Mouse (Mus musculus) limb, embryonic 13.5 days (tissue): ENCODE results near the gene Sox13. TPM values are rescaled to one million over a fixed set of nuclear protein-coding genes. Genes with fewer than 3 reads are reported as not detected.
A peak's percentile ranks its signal among the peaks of the same experiment; 100 is the strongest.

Experiments
- ATAC-seq: fragments of 200-750 bp; cut with Nextera tagmentation; 2 replicates; pipeline ENCODE4 v1.8.0; 2017; ENCODE audit warnings: low read depth, moderate number of reproducible peaks, moderate TSS enrichment; ENCODE audit not compliant: low FRiP score
- H3K27ac ChIP-seq: fragments of 300-500 bp; sonication (generic); 2 replicates; pipeline ENCODE4 v1.5.1; 2015; ENCODE audit warnings: inconsistent platforms, mild to moderate bottlenecking, moderate library complexity
- H3K27me3 ChIP-seq: fragments of 300-500 bp; sonication (generic); 2 replicates; pipeline ENCODE4 v1.6.1; 2015; ENCODE audit warnings: mild to moderate bottlenecking, inconsistent platforms
- H3K36me3 ChIP-seq: fragments of 300-500 bp; sonication (generic); 2 replicates; pipeline ENCODE4 v1.6.1; 2015; ENCODE audit warnings: inconsistent platforms, mild to moderate bottlenecking, moderate library complexity
- H3K4me1 ChIP-seq: fragments of 300-500 bp; sonication (generic); 2 replicates; pipeline ENCODE4 v1.6.1; 2015; ENCODE audit warnings: inconsistent platforms
- H3K4me2 ChIP-seq: fragments of 300-500 bp; sonication (generic); replicated peaks from 2 replicates; pipeline ENCODE4 v1.6.1; 2015; ENCODE audit warnings: inconsistent platforms, mild to moderate bottlenecking, moderate library complexity
- H3K4me3 ChIP-seq: fragments of 300-500 bp; sonication (generic); 2 replicates; pipeline ENCODE4 v1.5.1; 2015; ENCODE audit warnings: moderate library complexity, mild to moderate bottlenecking, inconsistent platforms
- H3K9ac ChIP-seq: fragments of 300-500 bp; sonication (generic); 2 replicates; pipeline ENCODE4 v1.6.1; 2015; ENCODE audit warnings: mild to moderate bottlenecking, inconsistent platforms
- H3K9me3 ChIP-seq: fragments of 300-500 bp; sonication (generic); 2 replicates; pipeline ENCODE4 v1.6.1; 2016; ENCODE audit warnings: inconsistent platforms
- WGBS: fragments of 180-500 bp; shearing (Covaris S2); methylation state at CpG from one replicate; pipeline ENCODE4 v1.1.7; 2015; 5-methylcytosine and 5-hydroxymethylcytosine counted together
- polyA plus RNA-seq: library from polyadenylated mRNA; unstranded; fragments of >200 nt; fragmentation: Nextera tagmentation; extraction: Ambion mirVana; gene quantifications from 2 replicates; pipeline ENCODE4 v1.2.1, GENCODE M21; 2015

The Sox13 gene
- polyA plus RNA-seq, 1 experiment from 2014 or later = 3.9 TPM

DNA sequence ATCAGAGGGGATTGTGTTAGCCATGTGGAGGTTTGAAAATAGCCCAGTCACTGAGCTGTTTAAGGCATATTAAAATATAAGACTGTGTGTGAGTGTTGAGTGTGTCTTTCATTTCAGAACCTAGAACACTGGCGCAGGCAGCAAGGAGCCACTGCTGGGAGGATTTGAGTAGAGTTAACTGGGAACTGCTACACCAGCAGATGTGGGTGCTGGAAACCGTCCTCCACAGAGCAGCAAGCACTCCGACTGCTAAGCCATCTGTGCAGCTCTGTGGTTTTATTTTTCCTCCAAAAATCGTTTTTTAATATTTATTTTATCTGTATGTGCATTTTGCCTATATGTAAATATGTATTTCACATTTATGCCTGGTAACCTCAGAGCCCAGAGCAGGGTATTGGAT, 29.5 kb downstream of the Sox13 start:
- no peak overlapping the region for H3K9ac ChIP-seq
- peaks cover 27% of the 10 kb centered on the region for H3K36me3 ChIP-seq
- H3K9me3 ChIP-seq = no peaks in the 10 kb centered on the region
- H3K27me3 ChIP-seq = no peaks in the 10 kb centered on the region
- 66% methylated on average over 4 of the region's 4 CpGs for WGBS
- H3K4me2 ChIP-seq = no peak overlapping the region
- no peak for ATAC-seq
- no peak overlapping the region for H3K4me3 ChIP-seq
- H3K4me1 ChIP-seq = peaks cover 11% of the 10 kb centered on the region
- no peak overlapping the region for H3K27ac ChIP-seq

GRCm38 (mm10) chr1:133387539-133388268, 36.5 kb downstream of the Sox13 start:
- Histone ChIP-seq H3K27me3 (no peaks in the 10 kb centered on the region), H3K4me3 (no peak overlapping the region), H3K9me3 (no peaks in the 10 kb centered on the region), H3K4me2 (no peak overlapping the region), H3K27ac (no peak overlapping the region), H3K4me1 (0 out of 2 replicates have a peak, but pooled peaks cover 5% of the 10 kb centered on the region), H3K9ac (no peak overlapping the region), H3K36me3 (peaks cover 36% of the 10 kb centered on the region)
- ATAC-seq = no peak
- 63% methylated on average over 19 of the region's 19 CpGs for WGBS

DNA sequence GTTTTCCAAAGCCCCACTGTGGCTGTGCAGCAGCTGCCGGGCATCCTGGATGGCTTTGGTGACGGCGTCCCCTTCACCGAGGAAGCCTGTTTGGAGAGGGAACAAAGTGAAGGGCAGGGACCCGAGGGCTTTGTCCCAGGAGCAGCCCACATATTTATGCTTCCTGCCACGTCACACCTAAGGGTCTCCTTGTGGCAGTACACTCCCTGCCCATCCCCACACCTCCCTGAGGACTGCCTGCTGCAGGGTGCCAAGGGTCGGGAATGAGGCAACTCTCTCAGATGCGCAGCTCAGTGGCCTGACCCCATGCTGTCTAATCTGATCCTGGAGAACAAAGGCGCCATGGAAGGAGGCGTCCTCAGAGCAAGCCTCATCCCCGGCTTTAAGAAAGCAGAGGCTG, 38.0 kb downstream of the Sox13 start:
- H3K27ac ChIP-seq = no peak overlapping the region
- peak overlapping the region; percentile 48; the same call in 1 of the 2 replicates for H3K9ac ChIP-seq
- 0 out of 2 replicates have a peak, but pooled peaks cover 5% of the 10 kb centered on the region for H3K4me1 ChIP-seq
- peak overlapping the region; percentile 38 for H3K4me2 ChIP-seq
- no peak for ATAC-seq
- H3K9me3 ChIP-seq = no peaks in the 10 kb centered on the region
- H3K27me3 ChIP-seq = no peaks in the 10 kb centered on the region
- 83% methylated on average over 11 of the region's 11 CpGs for WGBS
- no peak overlapping the region for H3K4me3 ChIP-seq
- peaks cover 22% of the 10 kb centered on the region for H3K36me3 ChIP-seq

DNA sequence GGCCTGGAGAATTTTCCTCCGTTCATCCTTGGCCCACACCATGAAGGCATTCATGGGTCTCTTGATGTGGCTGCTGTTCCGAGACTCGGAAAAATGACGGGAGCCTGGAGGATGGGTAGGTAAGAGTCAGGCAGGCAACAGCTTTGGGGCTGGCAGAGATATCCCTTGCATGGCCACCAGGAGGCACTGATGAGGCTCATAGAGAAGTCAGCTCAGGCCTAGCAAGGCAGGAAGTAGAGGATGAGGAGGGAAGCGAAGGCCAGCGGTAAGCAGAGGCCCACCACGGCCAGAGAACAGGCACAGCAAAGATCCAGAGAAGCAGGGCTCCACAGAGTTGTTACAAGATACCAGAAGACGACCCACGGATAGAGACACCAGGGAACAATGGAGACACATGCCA, 38.7 kb downstream of the Sox13 start:
- H3K4me1 ChIP-seq = 0 out of 2 replicates have a peak, but pooled peaks cover 5% of the 10 kb centered on the region
- no peaks in the 10 kb centered on the region for H3K9me3 ChIP-seq
- H3K27ac ChIP-seq = no peak overlapping the region
- peak overlapping the region; percentile 48 for H3K9ac ChIP-seq
- no peak for ATAC-seq
- no peaks in the 10 kb centered on the region for H3K27me3 ChIP-seq
- peaks cover 15% of the 10 kb centered on the region for H3K36me3 ChIP-seq
- 30% methylated on average over 9 of the region's 9 CpGs for WGBS
- H3K4me2 ChIP-seq = peak overlapping the region; percentile 38
- H3K4me3 ChIP-seq = 0 out of 2 replicates have a peak overlapping the region, but pooled peaks have one; percentile 13

DNA sequence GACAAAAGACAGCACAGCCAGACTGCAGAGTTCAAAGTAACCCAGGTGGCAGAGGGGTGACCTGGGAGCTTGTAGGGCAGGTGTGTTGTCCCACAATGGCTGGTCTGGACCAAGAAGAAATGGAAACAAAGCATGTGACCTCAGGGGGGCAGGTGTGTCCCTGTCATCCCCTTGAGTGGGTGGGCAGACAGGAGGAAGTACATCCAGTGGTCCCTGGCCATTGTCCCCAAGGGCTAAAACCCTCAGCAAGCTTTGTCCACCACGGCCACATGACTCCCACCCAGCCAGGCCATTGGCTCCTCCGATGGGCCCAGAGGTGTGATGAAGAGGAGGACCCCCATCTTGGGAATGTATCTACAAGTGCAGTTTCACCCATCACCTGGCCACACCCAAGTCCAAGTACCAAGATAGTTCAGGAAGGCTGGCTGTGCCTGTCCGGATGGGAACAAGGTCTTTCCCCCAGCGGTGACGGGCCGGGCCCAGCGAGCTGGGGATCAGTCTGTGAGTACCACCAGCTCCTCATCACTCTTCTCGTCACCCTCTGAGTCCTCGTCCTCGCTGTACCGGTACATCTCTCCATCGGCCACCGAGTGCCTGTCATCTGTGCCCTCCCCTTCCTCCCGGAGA, 40.9 kb downstream of the Sox13 start:
- Histone ChIP-seq H3K9me3 (no peaks in the 10 kb centered on the region), H3K9ac (no peak overlapping the region), H3K27ac (no peak overlapping the region), H3K27me3 (no peaks in the 10 kb centered on the region), H3K4me1 (0 out of 2 replicates have a peak, but pooled peaks cover 5% of the 10 kb centered on the region), H3K36me3 (peaks cover 3% of the 10 kb centered on the region; the same call in 1 of the 2 replicates), H3K4me3 (no peak overlapping the region), H3K4me2 (no peak overlapping the region)
- 90% methylated on average over 14 of the region's 14 CpGs for WGBS
- no peak for ATAC-seq

GRCm38 (mm10) chr1:133382552-133383155, 41.5 kb downstream of the Sox13 start:
- Histone ChIP-seq H3K4me2 (no peak overlapping the region), H3K27ac (no peak overlapping the region), H3K27me3 (no peaks in the 10 kb centered on the region), H3K9me3 (no peaks in the 10 kb centered on the region), H3K36me3 (peaks cover 3% of the 10 kb centered on the region; the same call in 1 of the 2 replicates), H3K4me1 (0 out of 2 replicates have a peak, but pooled peaks cover 5% of the 10 kb centered on the region), H3K4me3 (no peak overlapping the region), H3K9ac (no peak overlapping the region; the same call in 1 of the 2 replicates)
- ATAC-seq = no peak
- WGBS = 57% methylated on average over 12 of the region's 12 CpGs

GRCm38 (mm10) chr1:133382008-133382407, 42.2 kb downstream of the Sox13 start:
- H3K9me3 ChIP-seq = no peaks in the 10 kb centered on the region
- no peaks in the 10 kb centered on the region for H3K27me3 ChIP-seq
- ATAC-seq = 0 out of 2 replicates have a peak, but pooled peaks have one; percentile 29
- no peak overlapping the region for H3K4me2 ChIP-seq
- no peak overlapping the region; the same call in 1 of the 2 replicates for H3K9ac ChIP-seq
- no peak overlapping the region for H3K4me3 ChIP-seq
- WGBS = 6% methylated on average over 9 of the region's 9 CpGs
- H3K4me1 ChIP-seq = 0 out of 2 replicates have a peak, but pooled peaks cover 5% of the 10 kb centered on the region
- peaks cover 3% of the 10 kb centered on the region; the same call in 1 of the 2 replicates for H3K36me3 ChIP-seq
- H3K27ac ChIP-seq = no peak overlapping the region

DNA sequence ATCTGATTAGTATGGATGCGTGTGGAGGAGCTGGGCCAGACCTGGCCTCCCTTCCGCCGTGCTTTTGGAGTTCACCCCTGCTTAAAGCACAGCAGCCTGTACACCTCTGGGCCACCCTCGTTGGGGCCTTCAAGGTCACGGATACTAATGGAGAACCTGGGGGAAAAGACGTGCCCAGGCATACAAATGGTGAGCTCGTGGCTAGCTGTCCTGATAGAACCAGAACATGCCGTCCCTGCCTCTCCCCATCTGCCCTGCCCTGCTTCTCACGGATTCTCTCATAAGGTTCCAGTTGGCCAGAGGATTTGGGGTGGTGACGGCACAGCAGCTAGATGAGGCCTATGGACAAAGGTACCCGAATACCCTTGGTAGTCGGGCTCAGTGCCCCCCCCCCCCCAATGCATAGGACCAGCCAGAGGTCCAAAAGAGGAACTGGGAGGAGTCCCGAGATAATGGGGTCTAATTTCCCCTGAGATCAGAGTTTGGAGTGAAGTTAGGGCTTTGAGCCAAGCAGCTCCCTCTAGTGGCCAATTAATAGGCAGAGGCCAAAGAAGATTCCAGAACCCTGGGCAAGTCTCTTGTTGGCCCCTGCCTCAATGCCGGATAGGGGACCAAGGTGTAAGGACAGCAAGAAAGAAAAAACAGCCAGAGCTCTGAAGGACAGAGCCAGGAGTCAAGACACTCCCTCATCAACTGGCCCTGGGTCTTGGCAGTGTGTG, 43.7 kb downstream of the Sox13 start:
- Histone ChIP-seq H3K27me3 (no peaks in the 10 kb centered on the region), H3K36me3 (0 out of 2 replicates have a peak, but pooled peaks cover 3% of the 10 kb centered on the region), H3K27ac (no peak overlapping the region), H3K4me2 (no peak overlapping the region), H3K4me3 (no peak overlapping the region), H3K9me3 (no peaks in the 10 kb centered on the region), H3K9ac (no peak overlapping the region), H3K4me1 (no peaks in the 10 kb centered on the region)
- 75% methylated on average over 14 of the region's 14 CpGs for WGBS
- no peak for ATAC-seq

DNA sequence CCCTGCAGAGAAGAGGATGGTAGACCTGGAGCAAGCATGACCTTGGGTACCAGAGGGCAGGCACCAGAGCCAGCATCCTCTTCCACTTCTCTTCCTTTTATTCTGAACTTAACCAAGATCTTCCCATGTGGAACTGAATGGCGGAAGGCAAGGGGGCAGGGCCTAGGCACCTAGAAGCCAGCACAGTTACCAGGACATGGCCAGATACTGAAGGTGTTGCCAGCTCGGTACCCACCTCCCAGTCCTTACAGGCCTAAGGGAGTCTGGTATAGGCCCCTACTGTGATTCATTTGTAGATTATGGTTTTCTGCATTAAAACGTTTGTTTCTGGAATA, 44.2 kb downstream of the Sox13 start:
- Histone ChIP-seq H3K4me3 (no peak overlapping the region), H3K27me3 (no peaks in the 10 kb centered on the region), H3K9ac (no peak overlapping the region), H3K9me3 (no peaks in the 10 kb centered on the region), H3K36me3 (0 out of 2 replicates have a peak, but pooled peaks cover 3% of the 10 kb centered on the region), H3K4me2 (no peak overlapping the region), H3K4me1 (no peaks in the 10 kb centered on the region), H3K27ac (no peak overlapping the region)
- 75% methylated on average over 3 of the region's 3 CpGs for WGBS
- ATAC-seq = no peak

GRCm38 (mm10) chr1:133379254-133379985, 44.8 kb downstream of the Sox13 start:
- no peak overlapping the region for H3K9ac ChIP-seq
- 67% methylated on average over 10 of the region's 10 CpGs for WGBS
- H3K9me3 ChIP-seq = no peaks in the 10 kb centered on the region
- no peak overlapping the region for H3K4me2 ChIP-seq
- no peak for ATAC-seq
- H3K36me3 ChIP-seq = 0 out of 2 replicates have a peak, but pooled peaks cover 2% of the 10 kb centered on the region
- no peaks in the 10 kb centered on the region for H3K4me1 ChIP-seq
- no peak overlapping the region for H3K4me3 ChIP-seq
- H3K27ac ChIP-seq = no peak overlapping the region
- no peaks in the 10 kb centered on the region for H3K27me3 ChIP-seq

DNA sequence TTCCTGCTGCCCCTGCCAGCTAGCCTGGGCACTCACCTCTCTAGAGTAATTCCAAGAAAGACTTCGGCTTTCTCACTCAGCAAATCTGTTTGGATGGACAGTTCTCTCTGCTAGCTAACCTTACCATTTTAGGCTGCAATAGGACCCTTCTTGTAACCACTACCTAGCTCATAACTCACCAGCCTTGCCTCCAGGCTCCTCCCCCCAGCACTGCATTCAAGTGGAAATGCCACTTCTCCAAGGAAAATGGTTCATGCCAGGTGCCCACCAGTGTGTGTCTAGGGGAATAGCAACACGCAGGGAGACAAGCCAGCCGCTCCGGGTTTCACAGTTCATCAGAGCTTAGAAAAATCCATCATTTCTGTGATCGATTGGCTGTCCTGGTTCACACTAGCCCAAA, 46.6 kb downstream of the Sox13 start:
- Histone ChIP-seq H3K9ac (no peak overlapping the region), H3K27me3 (no peaks in the 10 kb centered on the region), H3K4me1 (no peaks in the 10 kb centered on the region), H3K36me3 (no peaks in the 10 kb centered on the region), H3K27ac (no peak overlapping the region), H3K9me3 (no peaks in the 10 kb centered on the region), H3K4me2 (no peak overlapping the region), H3K4me3 (no peak overlapping the region)
- 89% methylated on average over 5 of the region's 5 CpGs for WGBS
- ATAC-seq = no peak
